Mouse (Mus musculus) stomach, postnatal 0 days (tissue): Measurements from ENCODE around the gene Gpn2.

Source experiments
- CTCF ChIP-seq: IDR thresholded peaks from 2 replicates; pipeline ENCODE4 v1.5.1; 2016; ENCODE audit warnings: antibody characterized with exemption, low read depth, mild to moderate bottlenecking, moderate library complexity
- EP300 ChIP-seq: optimal IDR thresholded peaks from 2 replicates; pipeline ENCODE3; 2016; ENCODE audit warnings: antibody characterized with exemption

GRCm38 (mm10) chr4:133567251-133567650 lies 16.9 kb upstream of the Gpn2 start:
- TF ChIP-seq CTCF (no peak), EP300 (no peak)
